Mouse (Mus musculus) heart, postnatal 0 days (tissue): Measurements from ENCODE around the gene Cadm4. TPM values are rescaled to one million over a fixed set of nuclear protein-coding genes. Genes with fewer than 3 reads are reported as not detected.

Experiments used
- ATAC-seq: fragments of 200-750 bp; cut with Nextera tagmentation; 2 replicates; pipeline ENCODE4 v1.8.0; 2017; ENCODE audit warnings: low read depth, moderate number of reproducible peaks, moderate library complexity; ENCODE audit not compliant: insufficient read depth
- DNase-seq: peaks from one replicate; pipeline ENCODE4 v3.0.0-alpha.2; 2016; ENCODE audit warnings: low spot score
- H3K27ac ChIP-seq: fragments of 300-500 bp; sonication (generic); 2 replicates; pipeline ENCODE4 v1.5.1; 2014; ENCODE audit warnings: low read depth, mild to moderate bottlenecking
- H3K27me3 ChIP-seq: fragments of 300-500 bp; sonication (generic); 2 replicates; pipeline ENCODE4 v1.6.1; 2014; ENCODE audit warnings: low read length, mixed read lengths; ENCODE audit not compliant: control insufficient read depth, insufficient read depth
- H3K36me3 ChIP-seq: fragments of 300-500 bp; sonication (generic); replicated peaks from 2 replicates; pipeline ENCODE4 v1.6.1; 2014; ENCODE audit warnings: low read length, mixed read lengths; ENCODE audit not compliant: control insufficient read depth, insufficient read depth
- H3K4me1 ChIP-seq: fragments of 300-500 bp; sonication (generic); 2 replicates; pipeline ENCODE4 v1.6.1; 2014; ENCODE audit warnings: antibody characterized with exemption; ENCODE audit not compliant: control insufficient read depth, insufficient read depth
- H3K4me2 ChIP-seq: fragments of 300-500 bp; sonication (generic); 2 replicates; pipeline ENCODE4 v1.6.1; 2014; ENCODE audit warnings: low read depth, mild to moderate bottlenecking, low read length, moderate library complexity
- H3K4me3 ChIP-seq: fragments of 300-500 bp; sonication (generic); 2 replicates; pipeline ENCODE4 v1.5.1; 2014; ENCODE audit warnings: low read depth, low read length
- H3K9ac ChIP-seq: fragments of 300-500 bp; sonication (generic); replicated peaks from 2 replicates; pipeline ENCODE4 v1.6.1; 2014; ENCODE audit warnings: low read depth, low read length, mixed read lengths
- H3K9me3 ChIP-seq: fragments of 300-500 bp; sonication (generic); replicated peaks from 2 replicates; pipeline ENCODE4 v1.6.1; 2016; ENCODE audit warnings: low read length; ENCODE audit not compliant: control insufficient read depth
- CTCF ChIP-seq: IDR thresholded peaks from 2 replicates; pipeline ENCODE4 v1.5.1; 2016; ENCODE audit warnings: antibody characterized with exemption, control low read depth, low read depth
- EP300 ChIP-seq: IDR thresholded peaks from 2 replicates; pipeline ENCODE4 v1.6.1; 2016; ENCODE audit warnings: antibody characterized with exemption, low read depth
- WGBS: fragments of 180-500 bp; shearing (Covaris S2); extraction: QIAGEN DNeasy Blood & Tissue Kit; methylation state at CpG from one replicate; pipeline ENCODE4 v1.1.7; 2014; 5-methylcytosine and 5-hydroxymethylcytosine counted together
- polyA plus RNA-seq: library from polyadenylated mRNA; unstranded; fragments of >200 nt; fragmentation: Nextera tagmentation; extraction: Ambion mirVana; gene quantifications from 2 replicates; pipeline ENCODE4 v1.2.1, GENCODE M21; 2015
- total RNA-seq: library from RNA; depleted of rRNA; stranded (reverse); fragments of >200 nt; gene quantifications from 2 replicates; pipeline ENCODE4 v1.2.3, GENCODE M21; 2014; ENCODE audit warnings: low replicate concordance

The Cadm4 gene
- total and polyA plus RNA-seq, 2 experiments from 2014 or later: 4.2 to 30.5 TPM

DNA sequence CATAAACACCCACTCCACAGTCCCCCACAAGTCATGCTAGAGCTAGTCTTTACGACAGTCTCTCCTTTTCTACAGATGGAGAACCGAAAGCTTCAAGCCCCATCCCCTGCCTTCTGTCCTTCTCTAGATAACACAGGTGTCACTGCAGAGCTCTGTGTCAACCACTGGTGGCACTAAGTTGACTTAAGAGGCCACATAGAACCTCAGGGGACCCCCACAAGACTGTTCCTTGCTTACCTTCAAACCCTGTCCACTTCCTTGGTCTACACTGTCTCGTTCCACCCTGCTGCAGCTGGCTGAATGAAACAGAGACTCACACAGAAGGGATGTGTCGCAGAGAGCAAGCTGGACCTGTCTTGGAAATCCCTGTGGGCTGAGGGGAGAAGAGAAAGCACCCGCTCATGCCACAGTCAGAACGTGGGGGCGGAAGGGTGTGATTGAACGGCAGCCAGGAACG lies 29.9 kb upstream of the Cadm4 start, which contains the start of gene Irgc1:
Gene Irgc1, minus strand, starts transcription at position 443 of the 457 bp plus-strand sequence.
- 56% methylated on average over 9 of the region's 9 CpGs for WGBS
- no peak within 1 kb of the TSS for H3K4me2 ChIP-seq
- no peak within 1 kb of the TSS for H3K4me3 ChIP-seq
- H3K9ac ChIP-seq: no peak within 1 kb of the TSS
- no peak within 1 kb of the TSS for H3K27ac ChIP-seq
- no peaks in the 10 kb centered on the region for H3K36me3 ChIP-seq
- H3K9me3 ChIP-seq: no peaks in the 10 kb centered on the region
- no peak for ATAC-seq
- no peaks in the 10 kb centered on the region for H3K4me1 ChIP-seq
- TF ChIP-seq CTCF (no peak), EP300 (no peak)
- no peaks in the 10 kb centered on the region for H3K27me3 ChIP-seq
- DNase-seq: no peak

DNA sequence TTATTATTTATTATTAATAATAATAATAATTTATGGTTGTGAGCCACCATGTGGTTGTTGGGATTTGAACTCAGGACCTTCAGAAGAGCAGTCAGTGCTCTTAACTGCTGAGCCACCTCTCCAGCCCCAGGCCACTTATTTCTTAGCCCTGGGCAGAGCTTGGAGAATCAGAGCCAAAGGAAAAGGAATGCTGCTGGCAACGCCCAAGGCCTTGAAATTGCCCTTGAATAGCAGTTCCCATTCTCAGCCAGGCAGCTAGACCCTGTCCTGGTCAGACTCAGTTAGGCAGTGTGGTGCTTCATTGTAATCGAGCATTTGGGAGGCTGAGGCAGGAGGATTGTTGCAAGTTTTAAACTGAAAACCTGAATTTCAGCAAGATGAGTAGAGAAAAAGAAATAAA lies 27.6 kb upstream of the Cadm4 start:
- H3K4me3 ChIP-seq: no peak overlapping the region
- no peaks in the 10 kb centered on the region for H3K36me3 ChIP-seq
- H3K27me3 ChIP-seq: no peaks in the 10 kb centered on the region
- no peak for ATAC-seq
- TF ChIP-seq CTCF: no peak
- TF ChIP-seq EP300: no peak
- H3K9ac ChIP-seq: no peak overlapping the region
- H3K4me2 ChIP-seq: no peak overlapping the region
- no peaks in the 10 kb centered on the region for H3K9me3 ChIP-seq
- no peak for DNase-seq
- H3K4me1 ChIP-seq: no peaks in the 10 kb centered on the region
- 60% methylated on average over 2 of the region's 2 CpGs for WGBS
- H3K27ac ChIP-seq: no peak overlapping the region

DNA sequence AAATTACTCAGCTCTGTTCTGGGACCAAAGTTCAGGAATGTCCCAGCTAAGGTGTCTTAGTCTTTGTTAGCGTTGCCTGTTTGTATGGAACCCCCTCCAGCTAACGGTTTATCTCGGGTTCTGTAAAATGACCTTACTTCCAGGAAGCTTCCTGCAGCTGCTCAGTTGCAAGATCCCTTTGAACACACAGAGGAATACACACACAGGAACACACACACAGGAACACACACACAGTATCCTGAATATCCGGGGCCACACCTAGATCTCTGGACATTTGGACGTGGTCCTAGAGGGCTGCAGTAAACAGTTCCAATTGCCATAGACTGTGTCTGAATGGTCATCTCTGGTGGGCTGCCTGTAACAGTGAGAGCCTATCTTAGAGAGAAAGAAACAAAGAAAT lies 26.1 kb upstream of the Cadm4 start:
- no peak overlapping the region for H3K4me2 ChIP-seq
- ATAC-seq (peak; percentile 27; the same call in 1 of the 2 replicates), DNase-seq (no peak)
- no peaks in the 10 kb centered on the region for H3K9me3 ChIP-seq
- H3K9ac ChIP-seq: no peak overlapping the region
- no peaks in the 10 kb centered on the region for H3K27me3 ChIP-seq
- peaks cover 4% of the 10 kb centered on the region; the same call in 1 of the 2 replicates for H3K4me1 ChIP-seq
- TF ChIP-seq CTCF (no peak), EP300 (0 out of 2 replicates have a peak, but pooled peaks have one; percentile 48)
- H3K36me3 ChIP-seq: no peaks in the 10 kb centered on the region
- H3K27ac ChIP-seq: 0 out of 2 replicates have a peak overlapping the region, but pooled peaks have one; percentile 22
- WGBS: 59% methylated on average over 5 of the region's 5 CpGs
- no peak overlapping the region for H3K4me3 ChIP-seq

DNA sequence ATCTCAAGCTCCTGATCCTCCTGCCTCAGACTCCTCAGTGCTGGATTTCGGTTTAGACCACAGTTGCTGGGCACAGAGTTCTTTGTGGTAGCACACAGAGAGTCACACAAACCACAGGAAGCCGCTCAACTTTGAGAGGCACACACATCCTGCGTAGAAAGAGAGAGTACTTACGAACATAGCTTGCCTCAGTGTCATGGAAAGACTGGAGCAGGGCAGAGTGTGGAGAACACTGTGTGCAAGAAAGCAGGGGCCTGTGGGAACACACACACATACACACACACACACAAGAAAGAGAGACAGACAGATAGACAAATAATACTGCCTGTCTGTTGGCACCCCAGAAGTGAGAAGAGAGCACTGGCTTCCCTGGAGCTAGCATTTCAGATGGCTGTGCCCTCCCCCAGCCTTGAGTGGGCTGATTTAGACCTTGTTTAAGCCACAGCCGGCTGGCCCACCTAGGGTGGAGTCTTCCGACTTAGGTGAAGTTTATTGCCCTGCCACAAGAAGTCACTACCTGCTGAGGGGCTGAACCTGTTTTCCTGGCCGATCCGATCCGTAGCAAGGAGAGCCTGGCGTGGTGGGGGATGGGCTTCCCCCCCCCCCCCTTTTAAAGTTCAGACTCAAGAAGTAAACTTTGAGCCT lies 24.0 kb upstream of the Cadm4 start:
- Histone ChIP-seq H3K9ac (no peak overlapping the region), H3K4me3 (no peak overlapping the region), H3K9me3 (no peaks in the 10 kb centered on the region), H3K4me2 (no peak overlapping the region; the same call in 1 of the 2 replicates), H3K36me3 (no peaks in the 10 kb centered on the region), H3K4me1 (peaks cover 4% of the 10 kb centered on the region; the same call in 1 of the 2 replicates), H3K27me3 (no peaks in the 10 kb centered on the region), H3K27ac (peak overlapping the region; percentile 14; the same call in 1 of the 2 replicates)
- TF ChIP-seq EP300: no peak
- TF ChIP-seq CTCF: no peak
- DNase-seq (no peak), ATAC-seq (no peak)
- WGBS: 63% methylated on average over 8 of the region's 10 CpGs

DNA sequence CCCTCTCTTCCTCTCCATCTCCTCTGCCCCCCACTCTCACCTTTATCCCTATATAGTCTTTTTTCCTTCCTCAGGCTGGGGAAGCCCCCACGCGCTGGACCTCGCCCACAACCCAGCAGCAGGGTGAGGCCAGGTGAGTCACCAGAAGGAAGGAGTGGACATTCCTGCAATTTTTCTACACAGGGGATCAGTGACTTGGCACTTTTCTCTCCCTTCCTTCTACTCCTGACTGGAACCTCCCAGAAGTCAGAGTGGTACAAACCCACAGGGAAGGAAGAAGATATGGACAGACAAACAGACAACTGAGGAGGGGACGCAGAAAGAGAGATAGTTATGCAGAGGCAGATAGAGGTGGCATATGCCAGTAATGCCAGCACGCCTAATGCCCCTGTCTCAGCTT lies 22.4 kb upstream of the Cadm4 start:
- H3K27me3 ChIP-seq: no peaks in the 10 kb centered on the region; the same call in 1 of the 2 replicates
- no peak overlapping the region for H3K9ac ChIP-seq
- TF ChIP-seq CTCF (no peak), EP300 (no peak)
- DNase-seq (no peak), ATAC-seq (no peak)
- peak overlapping the region; percentile 52 for H3K27ac ChIP-seq
- H3K9me3 ChIP-seq: no peaks in the 10 kb centered on the region
- WGBS: 63% methylated on average over 5 of the region's 5 CpGs
- H3K4me1 ChIP-seq: peaks cover 4% of the 10 kb centered on the region; the same call in 1 of the 2 replicates
- H3K36me3 ChIP-seq: no peaks in the 10 kb centered on the region
- no peak overlapping the region for H3K4me2 ChIP-seq
- H3K4me3 ChIP-seq: no peak overlapping the region

DNA sequence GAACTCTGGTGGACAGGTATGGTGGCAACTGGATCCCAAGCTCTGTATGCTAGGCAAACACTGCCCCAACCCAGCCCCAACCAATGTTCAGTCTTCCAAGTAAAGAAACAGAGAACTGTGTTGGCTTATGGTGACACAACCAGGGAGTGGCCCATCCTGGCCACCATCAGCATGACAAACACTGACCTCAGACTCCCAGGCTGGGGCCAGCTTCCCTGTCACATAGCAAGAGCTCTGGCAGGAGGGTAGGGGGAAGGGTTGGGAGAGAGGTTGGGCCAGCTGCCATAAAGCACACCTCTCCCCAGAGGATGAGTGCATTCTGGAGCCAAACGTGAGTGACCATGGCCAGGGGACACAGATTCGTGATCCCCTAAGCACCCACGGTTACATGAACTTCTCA lies 22.0 kb upstream of the Cadm4 start:
- no peaks in the 10 kb centered on the region for H3K36me3 ChIP-seq
- peak; percentile 62 for DNase-seq
- H3K4me3 ChIP-seq: no peak overlapping the region
- no peak overlapping the region for H3K4me2 ChIP-seq
- TF ChIP-seq EP300 (no peak), CTCF (no peak)
- 37% methylated on average over 3 of the region's 3 CpGs for WGBS
- H3K9ac ChIP-seq: no peak overlapping the region
- H3K4me1 ChIP-seq: peaks cover 4% of the 10 kb centered on the region; the same call in 1 of the 2 replicates
- ATAC-seq: peak; percentile 33
- H3K27ac ChIP-seq: peak overlapping the region; percentile 52
- H3K27me3 ChIP-seq: no peaks in the 10 kb centered on the region; the same call in 1 of the 2 replicates
- H3K9me3 ChIP-seq: no peaks in the 10 kb centered on the region
